Mouse (Mus musculus): ENCODE data around the gene Zfand4. TPM values are rescaled to one million over a fixed set of nuclear protein-coding genes. Genes with fewer than 3 reads are reported as not detected.

Gene Zfand4
- total RNA-seq, 2 experiments from 2014 or later = 17.8 to 32.4 TPM

DNA sequence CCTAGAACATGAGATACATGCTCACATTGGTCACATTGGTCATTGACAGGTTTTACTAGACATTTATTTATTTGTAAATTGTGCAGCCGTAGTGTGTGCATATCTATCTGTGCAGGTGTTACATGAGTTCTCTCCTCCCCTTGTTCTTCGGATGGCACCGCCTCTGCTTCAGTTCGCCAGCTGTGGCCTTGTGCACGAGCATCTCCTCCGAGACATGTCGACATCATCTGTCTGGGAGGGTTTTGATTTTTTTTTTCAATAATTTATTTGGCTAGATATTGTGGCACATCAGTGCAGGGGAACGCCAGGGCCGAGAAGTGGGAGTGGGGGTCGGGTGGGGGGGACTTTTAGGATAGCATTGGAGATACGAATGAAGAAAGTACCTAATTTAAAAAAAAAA, 103.9 kb downstream of the Zfand4 start:
- ATAC-seq (replicated peaks; ENCODE audit: low FRiP score, low TSS enrichment, poor library complexity, severe bottlenecking) = no peak

DNA sequence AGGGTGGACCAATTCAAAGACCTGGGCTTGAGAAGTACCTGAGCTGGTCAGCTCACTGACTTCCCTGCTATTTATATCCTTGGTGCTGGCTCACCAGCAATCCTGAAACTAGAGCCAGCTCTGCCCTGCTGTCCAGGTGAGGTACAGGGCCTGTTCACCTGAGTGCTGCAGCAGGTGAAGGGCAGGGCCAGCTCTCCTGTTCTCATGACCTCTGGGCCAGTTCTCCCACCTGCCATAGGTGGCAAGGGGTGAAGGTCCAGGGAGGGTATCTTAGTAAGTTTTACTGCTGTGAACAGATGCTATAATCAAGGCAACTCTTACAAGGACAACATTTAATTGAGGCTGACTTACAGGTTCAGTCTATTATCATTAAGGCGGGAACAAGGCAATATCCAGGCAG, 105.8 kb downstream of the Zfand4 start:
- no peak for ATAC-seq (replicated peaks; ENCODE audit: low FRiP score, low TSS enrichment, poor library complexity, severe bottlenecking)

DNA sequence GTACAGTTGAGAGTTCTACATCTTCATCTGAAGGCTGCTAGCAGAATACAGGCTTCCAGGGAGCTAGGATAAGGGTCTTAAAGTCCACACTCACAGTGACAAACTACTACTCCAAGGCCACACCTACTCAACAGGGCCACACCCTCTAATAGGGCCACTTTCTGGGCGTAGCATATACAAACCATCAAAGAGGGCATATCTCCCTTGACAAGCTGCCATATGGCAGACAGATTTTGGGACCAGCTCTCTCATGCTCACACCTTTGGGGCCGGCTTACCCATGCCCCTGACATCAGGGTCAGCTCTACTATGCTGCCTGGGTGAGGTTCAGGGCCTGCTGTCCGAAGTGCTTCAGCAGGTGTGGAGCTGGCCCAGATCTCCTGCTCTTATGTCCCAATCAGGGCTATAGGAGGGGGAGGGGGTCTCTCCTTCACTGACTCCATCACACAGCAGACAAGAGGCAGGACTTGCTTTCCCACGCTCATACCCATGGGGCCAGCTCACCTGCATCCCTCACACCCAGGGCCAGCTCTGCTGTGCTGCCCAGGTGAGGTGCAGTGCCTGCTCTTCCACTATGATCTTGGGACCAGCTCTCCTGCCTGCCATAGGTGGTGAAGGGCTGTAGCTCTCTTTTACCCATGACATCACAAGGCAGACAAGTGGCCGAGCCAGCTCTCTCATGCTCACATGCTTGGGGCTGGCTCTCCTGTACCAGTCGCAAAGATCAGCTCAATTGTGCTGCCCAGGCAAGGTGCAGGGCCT, 106.4 kb downstream of the Zfand4 start:
- ATAC-seq (replicated peaks; ENCODE audit: low FRiP score, low TSS enrichment, poor library complexity, severe bottlenecking) = peak; percentile 93

- no peak for ATAC-seq (replicated peaks; ENCODE audit: low FRiP score, low TSS enrichment, poor library complexity, severe bottlenecking)
Measured at GRCm38 (mm10) chr6:116371500-116371899, 107.5 kb downstream of the Zfand4 start.

GRCm38 (mm10) chr6:116374136-116374535, 110.1 kb downstream of the Zfand4 start:
- ATAC-seq (replicated peaks; ENCODE audit: low FRiP score, low TSS enrichment, poor library complexity, severe bottlenecking) = no peak

- ATAC-seq (replicated peaks; ENCODE audit: low FRiP score, low TSS enrichment, poor library complexity, severe bottlenecking) = no peak
Measured at GRCm38 (mm10) chr6:116374618-116375017, 110.6 kb downstream of the Zfand4 start.

DNA sequence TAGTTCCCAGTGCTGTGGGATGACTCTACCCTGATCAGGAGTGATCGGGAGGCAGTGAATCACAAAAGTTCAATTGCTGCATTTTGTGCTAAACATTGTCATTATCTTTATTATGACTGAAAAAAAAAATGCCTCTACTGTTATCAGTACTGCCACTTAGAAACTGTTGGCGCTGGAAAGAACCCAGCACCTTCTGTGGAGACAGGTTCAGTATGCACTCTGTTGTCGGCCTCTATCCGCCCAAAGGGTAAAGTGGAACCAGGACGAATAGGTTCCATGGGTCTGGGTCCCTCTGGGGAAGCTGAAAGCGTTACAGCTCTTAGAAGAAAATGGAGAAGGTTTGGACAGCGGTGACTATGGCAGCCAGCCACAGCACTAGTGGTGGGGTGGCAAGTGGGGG, 114.9 kb downstream of the Zfand4 start:
- ATAC-seq (replicated peaks; ENCODE audit: low FRiP score, low TSS enrichment, poor library complexity, severe bottlenecking) = peak; percentile 70

Other genes with a start within 250 kb of the Zfand4 start
- gene Tmcc1, start 70.7 kb upstream of the Zfand4 start, total RNA-seq (2014; fragmentation: Nextera tagmentation) = 9.1 and 12.1 TPM in 2 replicates
- gene Tmcc1, start 70.7 kb upstream of the Zfand4 start, total RNA-seq (2017) = 9.1 and 9.8 TPM in 2 replicates
- 39.7 and 43.1 TPM in 2 replicates for gene Washc2, start 56.2 kb upstream of the Zfand4 start, total RNA-seq (2014; fragmentation: Nextera tagmentation)
- 35.8 and 44.9 TPM in 2 replicates for gene Washc2, start 56.2 kb upstream of the Zfand4 start, total RNA-seq (2017)
- 48.1 and 51.8 TPM in 2 replicates for gene March8, start 73.8 kb downstream of the Zfand4 start, total RNA-seq (2014; fragmentation: Nextera tagmentation)
- gene March8, start 73.8 kb downstream of the Zfand4 start, total RNA-seq (2017) = 47.0 and 51.0 TPM in 2 replicates
- gene Alox5, start 197.0 kb downstream of the Zfand4 start, total RNA-seq (2014; fragmentation: Nextera tagmentation) = 3.2 and 4.4 TPM in 2 replicates
- 4.2 and 5.7 TPM in 2 replicates for gene Alox5, start 197.0 kb downstream of the Zfand4 start, total RNA-seq (2017)
- not detected in 2 replicates for gene Olfr211, start 224.9 kb downstream of the Zfand4 start, total RNA-seq (2014; fragmentation: Nextera tagmentation)
- gene Olfr211, start 224.9 kb downstream of the Zfand4 start, total RNA-seq (2017) = not detected in 2 replicates
- not detected in 2 replicates for gene Olfr212, start 242.3 kb downstream of the Zfand4 start, total RNA-seq (2014; fragmentation: Nextera tagmentation)
- gene Olfr212, start 242.3 kb downstream of the Zfand4 start, total RNA-seq (2017) = not detected in 2 replicates

Data from megakaryocyte-erythroid progenitor cell, adult 5-6 weeks (primary cell).